Mouse (Mus musculus): ENCODE measurements around the gene Xpo5.

The Xpo5 gene

GRCm38 (mm10) chr17:46202421-46203071 lies at the start of gene Xpo5, which contains the start of gene Polh:
Xpo5 (plus strand) TSS chr17:46202782.
Polh (minus strand) TSS chr17:46202645.
- peak; percentile 94 for DNase-seq (ENCODE audit: low spot score)

GRCm38 (mm10) chr17:46152847-46153782 lies 49.5 kb upstream of the Xpo5 start, which contains the start of gene Mad2l1bp:
Mad2l1bp (minus strand) TSS chr17:46153553.
- peak; percentile 93 for DNase-seq (ENCODE audit: low spot score)

- DNase-seq (ENCODE audit: low spot score), result no peak
These were observed 48.2 kb upstream of the Xpo5 start for GRCm38 (mm10) chr17:46154336-46154735.

GRCm38 (mm10) chr17:46156680-46157079 lies 45.9 kb upstream of the Xpo5 start:
- DNase-seq (ENCODE audit: low spot score), result peak; percentile 63

GRCm38 (mm10) chr17:46157131-46157530 lies 45.5 kb upstream of the Xpo5 start:
- DNase-seq (ENCODE audit: low spot score), result no peak

GRCm38 (mm10) chr17:46159236-46159635 lies 43.3 kb upstream of the Xpo5 start:
- DNase-seq (ENCODE audit: low spot score), result peak; percentile 77

GRCm38 (mm10) chr17:46160090-46160662 lies 42.4 kb upstream of the Xpo5 start:
- peak; percentile 96 for DNase-seq (ENCODE audit: low spot score)

- peak; percentile 96 for DNase-seq (ENCODE audit: low spot score)
These were observed 41.9 kb upstream of the Xpo5 start, which contains the start of gene Gtpbp2 for GRCm38 (mm10) chr17:46160686-46161085. Gtpbp2 (plus strand) TSS chr17:46161032.

GRCm38 (mm10) chr17:46161179-46161578 lies 41.4 kb upstream of the Xpo5 start:
- DNase-seq (ENCODE audit: low spot score), result peak; percentile 21

GRCm38 (mm10) chr17:46161710-46162109 lies 40.9 kb upstream of the Xpo5 start:
- DNase-seq (ENCODE audit: low spot score), result no peak

- no peak for DNase-seq (ENCODE audit: low spot score)
These were observed 40.0 kb upstream of the Xpo5 start for GRCm38 (mm10) chr17:46162551-46162950.

- no peak for DNase-seq (ENCODE audit: low spot score)
These were observed 39.6 kb upstream of the Xpo5 start for GRCm38 (mm10) chr17:46162951-46163421.

- no peak for DNase-seq (ENCODE audit: low spot score)
These were observed 38.3 kb upstream of the Xpo5 start for GRCm38 (mm10) chr17:46164301-46164700.

GRCm38 (mm10) chr17:46164791-46165190 lies 37.8 kb upstream of the Xpo5 start:
- no peak for DNase-seq (ENCODE audit: low spot score)

GRCm38 (mm10) chr17:46165460-46165859 lies 37.1 kb upstream of the Xpo5 start:
- DNase-seq (ENCODE audit: low spot score), result no peak

GRCm38 (mm10) chr17:46166270-46166669 lies 36.3 kb upstream of the Xpo5 start:
- no peak for DNase-seq (ENCODE audit: low spot score)

- DNase-seq (ENCODE audit: low spot score), result no peak
These were observed 35.6 kb upstream of the Xpo5 start for GRCm38 (mm10) chr17:46167014-46167413.

- no peak for DNase-seq (ENCODE audit: low spot score)
These were observed 34.3 kb upstream of the Xpo5 start for GRCm38 (mm10) chr17:46168318-46168717.

- DNase-seq (ENCODE audit: low spot score), result no peak
These were observed 33.8 kb upstream of the Xpo5 start for GRCm38 (mm10) chr17:46168768-46169167.

GRCm38 (mm10) chr17:46170538-46170937 lies 32.0 kb upstream of the Xpo5 start:
- peak; percentile 49 for DNase-seq (ENCODE audit: low spot score)

GRCm38 (mm10) chr17:46182273-46182672 lies 20.3 kb upstream of the Xpo5 start:
- DNase-seq (ENCODE audit: low spot score), result no peak

GRCm38 (mm10) chr17:46188829-46189228 lies 13.8 kb upstream of the Xpo5 start:
- no peak for DNase-seq (ENCODE audit: low spot score)
